Mouse (Mus musculus): ENCODE results near the gene Abcb5. TPM values are rescaled to one million over a fixed set of nuclear protein-coding genes. Genes with fewer than 3 reads are reported as not detected.

Abcb5 gene
- polyA plus RNA-seq, 1 experiment from 2014 or later = not detected

GRCm38 (mm10) chr12:118902249-118902648 is 64.0 kb downstream of the Abcb5 start:
- ATAC-seq = no peak
- Histone ChIP-seq H3K27ac (ENCODE audit: low read depth, low read length) (no peak overlapping the region), H3K27me3 (replicated peaks; ENCODE audit: control insufficient read depth, insufficient read depth, low read length) (no peaks in the 10 kb centered on the region), H3K4me1 (ENCODE audit: control insufficient read depth, insufficient read depth, low read depth, low read length) (no peaks in the 10 kb centered on the region), H3K9ac (ENCODE audit: low read depth, low read length) (no peak overlapping the region), H3K9me3 (ENCODE audit: control insufficient read depth, low read length) (no peaks in the 10 kb centered on the region), H3K4me2 (ENCODE audit: low read length) (no peak overlapping the region), H3K36me3 (ENCODE audit: control insufficient read depth, insufficient read depth, low read length) (no peaks in the 10 kb centered on the region), H3K4me3 (ENCODE audit: low read length) (no peak overlapping the region)
- 60% methylated on average over 5 of the region's 5 CpGs for WGBS

GRCm38 (mm10) chr12:118887964-118888363 is 78.3 kb downstream of the Abcb5 start:
- no peak overlapping the region for H3K9ac ChIP-seq (ENCODE audit: low read depth, low read length)
- no peaks in the 10 kb centered on the region for H3K9me3 ChIP-seq (ENCODE audit: control insufficient read depth, low read length)
- no peak overlapping the region for H3K4me2 ChIP-seq (ENCODE audit: low read length)
- ATAC-seq = no peak
- no peaks in the 10 kb centered on the region for H3K4me1 ChIP-seq (ENCODE audit: control insufficient read depth, insufficient read depth, low read depth, low read length)
- no peaks in the 10 kb centered on the region for H3K36me3 ChIP-seq (ENCODE audit: control insufficient read depth, insufficient read depth, low read length)
- no peak overlapping the region for H3K27ac ChIP-seq (ENCODE audit: low read depth, low read length)
- no peaks in the 10 kb centered on the region for H3K27me3 ChIP-seq (replicated peaks; ENCODE audit: control insufficient read depth, insufficient read depth, low read length)
- H3K4me3 ChIP-seq (ENCODE audit: low read length) = no peak overlapping the region
- 71% methylated on average over 2 of the region's 2 CpGs for WGBS

GRCm38 (mm10) chr12:118882790-118883189 is 83.4 kb downstream of the Abcb5 start:
- Histone ChIP-seq H3K4me1 (ENCODE audit: control insufficient read depth, insufficient read depth, low read depth, low read length) (no peaks in the 10 kb centered on the region), H3K36me3 (ENCODE audit: control insufficient read depth, insufficient read depth, low read length) (no peaks in the 10 kb centered on the region), H3K4me2 (ENCODE audit: low read length) (no peak overlapping the region), H3K9ac (ENCODE audit: low read depth, low read length) (no peak overlapping the region), H3K9me3 (ENCODE audit: control insufficient read depth, low read length) (no peaks in the 10 kb centered on the region), H3K27ac (ENCODE audit: low read depth, low read length) (no peak overlapping the region), H3K27me3 (replicated peaks; ENCODE audit: control insufficient read depth, insufficient read depth, low read length) (no peaks in the 10 kb centered on the region), H3K4me3 (ENCODE audit: low read length) (no peak overlapping the region)
- ATAC-seq = no peak

- 64% methylated on average over 8 of the region's 8 CpGs for WGBS
- Histone ChIP-seq H3K9ac (ENCODE audit: low read depth, low read length) (no peak overlapping the region), H3K4me3 (ENCODE audit: low read length) (no peak overlapping the region)
Observed at GRCm38 (mm10) chr12:118872673-118873072, 93.5 kb downstream of the Abcb5 start.

GRCm38 (mm10) chr12:118856151-118856550 is 110.1 kb downstream of the Abcb5 start:
- H3K4me1 ChIP-seq (ENCODE audit: control insufficient read depth, insufficient read depth, low read depth, low read length) = peaks cover 6% of the 10 kb centered on the region; the same call in 1 of the 2 replicates
- no peaks in the 10 kb centered on the region for H3K36me3 ChIP-seq (ENCODE audit: control insufficient read depth, insufficient read depth, low read length)
- no peak overlapping the region for H3K4me2 ChIP-seq (ENCODE audit: low read length)
- no peak for ATAC-seq
- peaks cover 24% of the 10 kb centered on the region for H3K27me3 ChIP-seq (replicated peaks; ENCODE audit: control insufficient read depth, insufficient read depth, low read length)
- H3K27ac ChIP-seq (ENCODE audit: low read depth, low read length) = no peak overlapping the region
- no peak overlapping the region for H3K9ac ChIP-seq (ENCODE audit: low read depth, low read length)
- no peaks in the 10 kb centered on the region for H3K9me3 ChIP-seq (ENCODE audit: control insufficient read depth, low read length)
- no peak overlapping the region for H3K4me3 ChIP-seq (ENCODE audit: low read length)
- 3% methylated on average over 7 of the region's 7 CpGs for WGBS

More at GRCm38 (mm10) chr12:118872673-118873072, 93.5 kb downstream of the Abcb5 start:
- ATAC-seq = no peak
- Histone ChIP-seq H3K9me3 (ENCODE audit: control insufficient read depth, low read length) (no peaks in the 10 kb centered on the region), H3K36me3 (ENCODE audit: control insufficient read depth, insufficient read depth, low read length) (no peaks in the 10 kb centered on the region), H3K27ac (ENCODE audit: low read depth, low read length) (no peak overlapping the region), H3K4me2 (ENCODE audit: low read length) (no peak overlapping the region), H3K27me3 (replicated peaks; ENCODE audit: control insufficient read depth, insufficient read depth, low read length) (no peaks in the 10 kb centered on the region), H3K4me1 (ENCODE audit: control insufficient read depth, insufficient read depth, low read depth, low read length) (no peaks in the 10 kb centered on the region)

- Histone ChIP-seq H3K4me1 (ENCODE audit: control insufficient read depth, insufficient read depth, low read depth, low read length) (peaks cover 6% of the 10 kb centered on the region; the same call in 1 of the 2 replicates), H3K4me2 (ENCODE audit: low read length) (peak overlapping the region; percentile 77), H3K27me3 (replicated peaks; ENCODE audit: control insufficient read depth, insufficient read depth, low read length) (peaks cover 24% of the 10 kb centered on the region), H3K27ac (ENCODE audit: low read depth, low read length) (peak overlapping the region; percentile 64; the same call in 1 of the 2 replicates), H3K4me3 (ENCODE audit: low read length) (peak overlapping the region; percentile 48), H3K36me3 (ENCODE audit: control insufficient read depth, insufficient read depth, low read length) (no peaks in the 10 kb centered on the region), H3K9ac (ENCODE audit: low read depth, low read length) (peak overlapping the region; percentile 61), H3K9me3 (ENCODE audit: control insufficient read depth, low read length) (no peaks in the 10 kb centered on the region)
- WGBS = under 1% methylated on average over 34 of the region's 34 CpGs
- peak; percentile 98 for ATAC-seq
Observed at GRCm38 (mm10) chr12:118854831-118855453, 111.3 kb downstream of the Abcb5 start.

GRCm38 (mm10) chr12:118854401-118854800 is 111.8 kb downstream of the Abcb5 start:
- 4% methylated on average over 10 of the region's 10 CpGs for WGBS
- Histone ChIP-seq H3K9me3 (ENCODE audit: control insufficient read depth, low read length) (no peaks in the 10 kb centered on the region), H3K36me3 (ENCODE audit: control insufficient read depth, insufficient read depth, low read length) (no peaks in the 10 kb centered on the region), H3K4me1 (ENCODE audit: control insufficient read depth, insufficient read depth, low read depth, low read length) (peaks cover 7% of the 10 kb centered on the region; the same call in 1 of the 2 replicates), H3K4me3 (ENCODE audit: low read length) (peak overlapping the region; percentile 48), H3K4me2 (ENCODE audit: low read length) (peak overlapping the region; percentile 77), H3K27me3 (replicated peaks; ENCODE audit: control insufficient read depth, insufficient read depth, low read length) (peaks cover 24% of the 10 kb centered on the region), H3K9ac (ENCODE audit: low read depth, low read length) (peak overlapping the region; percentile 61; the same call in 1 of the 2 replicates), H3K27ac (ENCODE audit: low read depth, low read length) (no peak overlapping the region)
- no peak for ATAC-seq

- H3K4me2 ChIP-seq (ENCODE audit: low read length) = no peak overlapping the region
- H3K27me3 ChIP-seq (replicated peaks; ENCODE audit: control insufficient read depth, insufficient read depth, low read length) = peaks cover 27% of the 10 kb centered on the region
- WGBS = 7% methylated on average over 3 of the region's 3 CpGs
Observed at GRCm38 (mm10) chr12:118853331-118853730, 112.9 kb downstream of the Abcb5 start.

GRCm38 (mm10) chr12:118850851-118851410 is 115.3 kb downstream of the Abcb5 start:
- 20% methylated on average over 12 of the region's 12 CpGs for WGBS
- H3K36me3 ChIP-seq (ENCODE audit: control insufficient read depth, insufficient read depth, low read length) = no peaks in the 10 kb centered on the region
- H3K4me3 ChIP-seq (ENCODE audit: low read length) = no peak overlapping the region
- H3K4me1 ChIP-seq (ENCODE audit: control insufficient read depth, insufficient read depth, low read depth, low read length) = peaks cover 16% of the 10 kb centered on the region
- H3K9me3 ChIP-seq (ENCODE audit: control insufficient read depth, low read length) = no peaks in the 10 kb centered on the region
- H3K27me3 ChIP-seq (replicated peaks; ENCODE audit: control insufficient read depth, insufficient read depth, low read length) = peaks cover 28% of the 10 kb centered on the region
- no peak for ATAC-seq
- H3K27ac ChIP-seq (ENCODE audit: low read depth, low read length) = no peak overlapping the region
- no peak overlapping the region for H3K9ac ChIP-seq (ENCODE audit: low read depth, low read length)
- H3K4me2 ChIP-seq (ENCODE audit: low read length) = no peak overlapping the region

More at GRCm38 (mm10) chr12:118853331-118853730, 112.9 kb downstream of the Abcb5 start:
- no peak overlapping the region for H3K27ac ChIP-seq (ENCODE audit: low read depth, low read length)
- H3K9ac ChIP-seq (ENCODE audit: low read depth, low read length) = no peak overlapping the region
- no peaks in the 10 kb centered on the region for H3K9me3 ChIP-seq (ENCODE audit: control insufficient read depth, low read length)
- H3K36me3 ChIP-seq (ENCODE audit: control insufficient read depth, insufficient read depth, low read length) = no peaks in the 10 kb centered on the region
- no peak for ATAC-seq
- peaks cover 12% of the 10 kb centered on the region; the same call in 1 of the 2 replicates for H3K4me1 ChIP-seq (ENCODE audit: control insufficient read depth, insufficient read depth, low read depth, low read length)
- H3K4me3 ChIP-seq (ENCODE audit: low read length) = no peak overlapping the region
